Mouse (Mus musculus) megakaryocyte progenitor cell, adult 5-6 weeks (primary cell): ENCODE measurements around the gene Rbsn. TPM values are rescaled to one million over a fixed set of nuclear protein-coding genes. Genes with fewer than 3 reads are reported as not detected.

Experiments used
- ATAC-seq: replicated peaks from 2 replicates; pipeline ENCODE4 v1.8.0; 2016; ENCODE audit warnings: mild to moderate bottlenecking, moderate TSS enrichment, inconsistent platforms; ENCODE audit not compliant: poor library complexity
- total RNA-seq, 2 experiments: library from RNA; stranded (forward) in 1 of 2; stranded (reverse) in 1 of 2; fragments of 157-497, 149-512 nt in 1 of 2; fragments of 200-1000 nt in 1 of 2; gene quantifications; 2 replicates each; pipeline versions ENCODE4 v1.2.3 to v1.2.4; 2015 to 2017

Rbsn gene
- total RNA-seq (2015) (7.2 and 11.0 TPM in 2 replicates), total RNA-seq (2017) (18.2 and 21.0 TPM in 2 replicates)

GRCm38 (mm10) chr6:92214773-92215449, at the start of gene Rbsn:
Gene Rbsn (minus strand): TSS chr6:92214925.
- ATAC-seq: peak; percentile 97

GRCm38 (mm10) chr6:92261162-92261843, 46.6 kb upstream of the Rbsn start:
- no peak for ATAC-seq

- ATAC-seq: no peak
Observed at GRCm38 (mm10) chr6:92255346-92255745, 40.6 kb upstream of the Rbsn start.

- ATAC-seq: no peak
Observed at GRCm38 (mm10) chr6:92253253-92253870, 38.6 kb upstream of the Rbsn start.

- no peak for ATAC-seq
Observed at GRCm38 (mm10) chr6:92247215-92247919, 32.6 kb upstream of the Rbsn start.

- ATAC-seq: no peak
Observed at GRCm38 (mm10) chr6:92246335-92246734, 31.6 kb upstream of the Rbsn start.

GRCm38 (mm10) chr6:92244591-92244990, 29.9 kb upstream of the Rbsn start, which contains the start of gene Trh:
Gene Trh (minus strand): TSS chr6:92244650.
- no peak for ATAC-seq

GRCm38 (mm10) chr6:92241178-92241906, 26.6 kb upstream of the Rbsn start:
- peak; percentile 97 for ATAC-seq

GRCm38 (mm10) chr6:92235036-92235435, 20.3 kb upstream of the Rbsn start:
- no peak for ATAC-seq

- no peak for ATAC-seq
Observed at GRCm38 (mm10) chr6:92231762-92232161, 17.0 kb upstream of the Rbsn start.

- no peak for ATAC-seq
Observed at GRCm38 (mm10) chr6:92231356-92231755, 16.6 kb upstream of the Rbsn start.

- ATAC-seq: no peak
Observed at GRCm38 (mm10) chr6:92229586-92229985, 14.9 kb upstream of the Rbsn start.

- no peak for ATAC-seq
Observed at GRCm38 (mm10) chr6:92229103-92229502, 14.4 kb upstream of the Rbsn start.

GRCm38 (mm10) chr6:92224981-92225380, 10.3 kb upstream of the Rbsn start:
- ATAC-seq: no peak

- ATAC-seq: no peak
Observed at GRCm38 (mm10) chr6:92222021-92222420, 7.3 kb upstream of the Rbsn start.

GRCm38 (mm10) chr6:92221604-92222003, 6.9 kb upstream of the Rbsn start:
- no peak for ATAC-seq

- peak; percentile 52 for ATAC-seq
Observed at GRCm38 (mm10) chr6:92219445-92219844, 4.7 kb upstream of the Rbsn start.

- peak; percentile 56 for ATAC-seq
Observed at GRCm38 (mm10) chr6:92214055-92214772, 511 bp downstream of the Rbsn start.

GRCm38 (mm10) chr6:92199414-92199813, 15.3 kb downstream of the Rbsn start:
- peak; percentile 44 for ATAC-seq

GRCm38 (mm10) chr6:92184178-92184577, 30.5 kb downstream of the Rbsn start:
- peak; percentile 62 for ATAC-seq
